Mouse (Mus musculus): ENCODE results near the gene Rhobtb1. TPM values are rescaled to one million over a fixed set of nuclear protein-coding genes. Genes with fewer than 3 reads are reported as not detected.

The Rhobtb1 gene
- polyA plus RNA-seq, 1 experiment from 2014 or later = 14.0 TPM

GRCm38 (mm10) chr10:69206081-69206480 is 54.8 kb downstream of the Rhobtb1 start:
- no peaks in the 10 kb centered on the region; the same call in 1 of the 2 replicates for H3K9me3 ChIP-seq
- WGBS = 88% methylated on average over 6 of the region's 6 CpGs
- DNase-seq (ENCODE audit: extremely low spot score, low spot score) = no peak
- H3K27me3 ChIP-seq (ENCODE audit: poor library complexity, severe bottlenecking) = no peaks in the 10 kb centered on the region
- H3K27ac ChIP-seq = no peak overlapping the region
- H3K4me3 ChIP-seq = no peak overlapping the region
- peaks cover 6% of the 10 kb centered on the region; the same call in 1 of the 2 replicates for H3K36me3 ChIP-seq (replicated peaks)
- H3K4me1 ChIP-seq = peaks cover 12% of the 10 kb centered on the region

GRCm38 (mm10) chr10:69207481-69207880 is 56.2 kb downstream of the Rhobtb1 start:
- Histone ChIP-seq H3K4me3 (no peak overlapping the region), H3K4me1 (peaks cover 24% of the 10 kb centered on the region), H3K27ac (no peak overlapping the region), H3K9me3 (no peaks in the 10 kb centered on the region; the same call in 1 of the 2 replicates), H3K36me3 (replicated peaks) (peaks cover 6% of the 10 kb centered on the region; the same call in 1 of the 2 replicates), H3K27me3 (ENCODE audit: poor library complexity, severe bottlenecking) (no peaks in the 10 kb centered on the region)
- DNase-seq (ENCODE audit: extremely low spot score, low spot score) = no peak
- 86% methylated on average over 7 of the region's 7 CpGs for WGBS

GRCm38 (mm10) chr10:69207981-69208630 is 56.9 kb downstream of the Rhobtb1 start:
- WGBS = 91% methylated on average over 15 of the region's 15 CpGs
- H3K27ac ChIP-seq = no peak overlapping the region
- no peaks in the 10 kb centered on the region for H3K27me3 ChIP-seq (ENCODE audit: poor library complexity, severe bottlenecking)
- peaks cover 28% of the 10 kb centered on the region for H3K4me1 ChIP-seq
- H3K36me3 ChIP-seq (replicated peaks) = peaks cover 6% of the 10 kb centered on the region; the same call in 1 of the 2 replicates
- H3K4me3 ChIP-seq = no peak overlapping the region
- H3K9me3 ChIP-seq = no peaks in the 10 kb centered on the region; the same call in 1 of the 2 replicates
- DNase-seq (ENCODE audit: extremely low spot score, low spot score) = no peak

- H3K4me3 ChIP-seq = no peak overlapping the region
- H3K9me3 ChIP-seq = no peaks in the 10 kb centered on the region; the same call in 1 of the 2 replicates
- no peaks in the 10 kb centered on the region for H3K27me3 ChIP-seq (ENCODE audit: poor library complexity, severe bottlenecking)
- no peak overlapping the region for H3K27ac ChIP-seq
- DNase-seq (ENCODE audit: extremely low spot score, low spot score) = no peak
- peaks cover 33% of the 10 kb centered on the region for H3K4me1 ChIP-seq
- WGBS = 97% methylated on average over 3 of the region's 3 CpGs
- H3K36me3 ChIP-seq (replicated peaks) = peaks cover 6% of the 10 kb centered on the region; the same call in 1 of the 2 replicates
These were observed 57.5 kb downstream of the Rhobtb1 start for GRCm38 (mm10) chr10:69208705-69209104.

- 94% methylated on average over 10 of the region's 10 CpGs for WGBS
- DNase-seq (ENCODE audit: extremely low spot score, low spot score) = no peak
- peaks cover 6% of the 10 kb centered on the region; the same call in 1 of the 2 replicates for H3K36me3 ChIP-seq (replicated peaks)
- peaks cover 34% of the 10 kb centered on the region for H3K4me1 ChIP-seq
- no peaks in the 10 kb centered on the region for H3K27me3 ChIP-seq (ENCODE audit: poor library complexity, severe bottlenecking)
- H3K27ac ChIP-seq = no peak overlapping the region
- no peaks in the 10 kb centered on the region; the same call in 1 of the 2 replicates for H3K9me3 ChIP-seq
- no peak overlapping the region for H3K4me3 ChIP-seq
These were observed 58.8 kb downstream of the Rhobtb1 start for GRCm38 (mm10) chr10:69210006-69210405.

- H3K4me1 ChIP-seq = peaks cover 28% of the 10 kb centered on the region
- no peak overlapping the region for H3K4me3 ChIP-seq
- DNase-seq (ENCODE audit: extremely low spot score, low spot score) = no peak
- H3K36me3 ChIP-seq (replicated peaks) = peaks cover 7% of the 10 kb centered on the region; the same call in 1 of the 2 replicates
- no peaks in the 10 kb centered on the region for H3K27me3 ChIP-seq (ENCODE audit: poor library complexity, severe bottlenecking)
- 81% methylated on average over 5 of the region's 5 CpGs for WGBS
- H3K9me3 ChIP-seq = no peaks in the 10 kb centered on the region; the same call in 1 of the 2 replicates
- H3K27ac ChIP-seq = no peak overlapping the region
These were observed 59.4 kb downstream of the Rhobtb1 start for GRCm38 (mm10) chr10:69210659-69211058.

- peaks cover 3% of the 10 kb centered on the region; the same call in 1 of the 2 replicates for H3K9me3 ChIP-seq
- no peaks in the 10 kb centered on the region for H3K27me3 ChIP-seq (ENCODE audit: poor library complexity, severe bottlenecking)
- peak overlapping the region; percentile 88 for H3K4me3 ChIP-seq
- DNase-seq (ENCODE audit: extremely low spot score, low spot score) = no peak
- peaks cover 16% of the 10 kb centered on the region for H3K36me3 ChIP-seq (replicated peaks)
- 57% methylated on average over 8 of the region's 8 CpGs for WGBS
- H3K27ac ChIP-seq = peak overlapping the region; percentile 97
- H3K4me1 ChIP-seq = peaks cover 28% of the 10 kb centered on the region
These were observed 60.3 kb downstream of the Rhobtb1 start for GRCm38 (mm10) chr10:69211560-69211959.

GRCm38 (mm10) chr10:69211976-69212375 is 60.7 kb downstream of the Rhobtb1 start:
- 3% methylated on average over 14 of the region's 14 CpGs for WGBS
- peak; percentile 50 for DNase-seq (ENCODE audit: extremely low spot score, low spot score)

GRCm38 (mm10) chr10:69212542-69213440 is 61.6 kb downstream of the Rhobtb1 start, which contains the start of gene A930033H14Rik:
A930033H14Rik (minus strand) TSS chr10:69213098.
- H3K27ac ChIP-seq = peak within 1 kb of the TSS; percentile 97
- under 1% methylated on average over 84 of the region's 84 CpGs for WGBS
- no peaks in the 10 kb centered on the region for H3K27me3 ChIP-seq (ENCODE audit: poor library complexity, severe bottlenecking)
- peaks cover 4% of the 10 kb centered on the region; the same call in 1 of the 2 replicates for H3K9me3 ChIP-seq
- H3K36me3 ChIP-seq (replicated peaks) = peaks cover 27% of the 10 kb centered on the region
- H3K4me3 ChIP-seq = peak within 1 kb of the TSS; percentile 88
- peak; percentile 80 for DNase-seq (ENCODE audit: extremely low spot score, low spot score)
- H3K4me1 ChIP-seq = peaks cover 28% of the 10 kb centered on the region

More at GRCm38 (mm10) chr10:69211976-69212375, 60.7 kb downstream of the Rhobtb1 start:
- Histone ChIP-seq H3K9me3 (peaks cover 4% of the 10 kb centered on the region; the same call in 1 of the 2 replicates), H3K27me3 (ENCODE audit: poor library complexity, severe bottlenecking) (no peaks in the 10 kb centered on the region), H3K27ac (peak overlapping the region; percentile 97), H3K4me1 (peaks cover 28% of the 10 kb centered on the region), H3K4me3 (peak overlapping the region; percentile 88), H3K36me3 (replicated peaks) (peaks cover 20% of the 10 kb centered on the region)

- Histone ChIP-seq H3K9me3 (peaks cover 4% of the 10 kb centered on the region; the same call in 1 of the 2 replicates), H3K36me3 (replicated peaks) (peaks cover 32% of the 10 kb centered on the region), H3K4me3 (peak overlapping the region; percentile 88), H3K27me3 (ENCODE audit: poor library complexity, severe bottlenecking) (no peaks in the 10 kb centered on the region), H3K4me1 (peaks cover 28% of the 10 kb centered on the region), H3K27ac (peak overlapping the region; percentile 97)
- 0% methylated on average over 21 of the region's 21 CpGs for WGBS
- DNase-seq (ENCODE audit: extremely low spot score, low spot score) = no peak
These were observed 62.2 kb downstream of the Rhobtb1 start for GRCm38 (mm10) chr10:69213451-69213877.

GRCm38 (mm10) chr10:69213986-69214385 is 62.8 kb downstream of the Rhobtb1 start:
- H3K4me1 ChIP-seq = peaks cover 28% of the 10 kb centered on the region
- peak overlapping the region; percentile 97 for H3K27ac ChIP-seq
- peak overlapping the region; percentile 88 for H3K4me3 ChIP-seq
- 45% methylated on average over 5 of the region's 5 CpGs for WGBS
- H3K27me3 ChIP-seq (ENCODE audit: poor library complexity, severe bottlenecking) = no peaks in the 10 kb centered on the region
- H3K36me3 ChIP-seq (replicated peaks) = peaks cover 37% of the 10 kb centered on the region
- no peak for DNase-seq (ENCODE audit: extremely low spot score, low spot score)
- 0 out of 2 replicates have a peak, but pooled peaks cover 4% of the 10 kb centered on the region for H3K9me3 ChIP-seq

- H3K9me3 ChIP-seq = 0 out of 2 replicates have a peak, but pooled peaks cover 4% of the 10 kb centered on the region
- H3K36me3 ChIP-seq (replicated peaks) = peaks cover 36% of the 10 kb centered on the region
- no peaks in the 10 kb centered on the region for H3K27me3 ChIP-seq (ENCODE audit: poor library complexity, severe bottlenecking)
- H3K27ac ChIP-seq = no peak overlapping the region
- peaks cover 19% of the 10 kb centered on the region for H3K4me1 ChIP-seq
- H3K4me3 ChIP-seq = no peak overlapping the region
- WGBS = 95% methylated on average over 4 of the region's 4 CpGs
- DNase-seq (ENCODE audit: extremely low spot score, low spot score) = no peak
These were observed 66.0 kb downstream of the Rhobtb1 start for GRCm38 (mm10) chr10:69217127-69217690.

Data from forebrain, embryonic 10.5 days (tissue).